Mouse (Mus musculus) CH12.LX (cell line): ENCODE data around the gene Xkr7.

Experiments used
- CTCF ChIP-seq, 2 experiments: IDR thresholded peaks in 1 of 2; conservative IDR thresholded peaks in 1 of 2; 2 replicates each; pipeline ENCODE4 v1.5.1; 2011 to 2012; ENCODE audit warnings: low read depth in 2 of 2, low read length in 2 of 2, improper control_type of control experiment in 1 of 2, inconsistent platforms in 1 of 2, mild to moderate bottlenecking in 1 of 2, moderate library complexity in 1 of 2
- EP300 ChIP-seq: IDR thresholded peaks from 2 replicates; pipeline ENCODE4 v1.6.1; 2011; ENCODE audit warnings: low read length, improper control_type of control experiment
- ETS1 ChIP-seq: conservative IDR thresholded peaks from 2 replicates; pipeline ENCODE4 v1.6.1; 2012; ENCODE audit warnings: low read depth, mild to moderate bottlenecking, inconsistent platforms, low read length, improper control_type of control experiment, moderate library complexity
- KAT2A ChIP-seq: IDR thresholded peaks from 2 replicates; pipeline ENCODE4 v1.6.1; 2012; ENCODE audit warnings: low read length, improper control_type of control experiment, inconsistent platforms; ENCODE audit not compliant: insufficient replicate concordance
- MEF2A ChIP-seq: IDR thresholded peaks from 2 replicates; pipeline ENCODE4 v1.6.1; 2014; ENCODE audit warnings: low read depth, mild to moderate bottlenecking, inconsistent platforms, low read length, improper control_type of control experiment, borderline replicate concordance
- MXI1 ChIP-seq: IDR thresholded peaks from 2 replicates; pipeline ENCODE4 v1.6.1; 2011; ENCODE audit warnings: mild to moderate bottlenecking, low read depth, low read length, improper control_type of control experiment
- POLR2A ChIP-seq: IDR thresholded peaks from 2 replicates; pipeline ENCODE4 v1.6.1; 2011; ENCODE audit warnings: low read depth, mild to moderate bottlenecking, improper control_type of control experiment, low read length
- POLR2AphosphoS2 ChIP-seq: IDR thresholded peaks from 2 replicates; pipeline ENCODE4 v1.6.1; 2011; ENCODE audit warnings: low read depth, low read length, improper control_type of control experiment
- USF1 ChIP-seq: IDR thresholded peaks from 2 replicates; pipeline ENCODE4 v1.6.1; 2014; ENCODE audit warnings: low read depth, mild to moderate bottlenecking, inconsistent platforms, low read length, improper control_type of control experiment
- ZNF384 ChIP-seq: IDR thresholded peaks from 2 replicates; pipeline ENCODE4 v1.6.1; 2012; ENCODE audit warnings: low read depth, low read length, improper control_type of control experiment, inconsistent platforms

- TF ChIP-seq POLR2AphosphoS2 (no peak), MXI1 (no peak), CTCF (conservative IDR thresholded peaks at IDR 0.05 in 1 of 2, IDR thresholded peaks at IDR 0.05 in 1 of 2; ENCODE audit: low read depth in 2 of 2, low read length in 2 of 2) (no peak), MEF2A (no peak), ZNF384 (no peak), KAT2A (no peak), POLR2A (no peak), ETS1 (no peak), EP300 (no peak), USF1 (no peak)
Observed at GRCm38 (mm10) chr2:152997046-152997445, 34.6 kb upstream of the Xkr7 start.
